In the genomic region with DNA sequence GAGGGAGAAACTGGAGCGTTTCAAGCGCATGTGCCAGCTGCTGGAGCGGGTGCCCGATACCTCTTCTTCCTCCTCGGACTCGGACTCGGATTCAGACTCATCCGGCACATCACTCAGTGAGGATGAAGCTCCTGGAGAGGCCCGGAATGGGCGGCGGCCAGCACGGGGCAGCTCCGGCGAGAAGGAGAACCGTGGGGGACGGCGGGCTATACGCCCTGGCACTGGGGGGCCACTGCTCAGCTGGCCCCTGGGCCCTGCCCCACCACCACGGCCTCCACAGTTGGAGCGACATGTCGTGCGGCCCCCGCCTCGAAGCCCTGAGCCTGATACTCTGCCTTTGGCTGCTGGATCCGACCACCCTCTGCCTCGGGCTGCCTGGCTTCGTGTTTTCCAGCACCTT, we compare ENCODE assay signal across 1 mouse cellular context.
TF ChIP-seq lines count a peak whose summit lies in the region.

No protein-coding gene starts in this region.

TF ChIP-seq in ES-E14, 5 proteins besides CTCF, POLR2A, EP300 and RAD21:
- TF ChIP-seq ZC3H11A (IDR thresholded peaks at IDR 0.05; ENCODE audit: borderline replicate concordance, low read depth, low read length) (no peak), CHD2 (IDR thresholded peaks at IDR 0.05; ENCODE audit: low read depth, low read length) (no peak), HCFC1 (IDR thresholded peaks at IDR 0.05; ENCODE audit: borderline replicate concordance, insufficient read depth, low read length) (no peak)
TF ChIP-seq in ES-E14: peak in this region for 0.
